Mouse (Mus musculus) cerebellum, adult 2 months (tissue): ENCODE results near the gene Lgals8.
"Not testable (repeated sequence)": the region's sequence is repeated elsewhere in the genome, so short reads cannot be mapped to it uniquely, and the experiment has no call there.

ENCODE experiments used
- CTCF ChIP-seq: fragments of 200-500 bp; IDR thresholded peaks from 2 replicates; pipeline ENCODE4 v1.5.1; 2011; ENCODE audit warnings: low read depth, mild to moderate bottlenecking, control low read depth, low read length, moderate library complexity, borderline replicate concordance; ENCODE audit not compliant: insufficient read depth
- POLR2A ChIP-seq: fragments of 200-500 bp; IDR thresholded peaks from 2 replicates; pipeline ENCODE4 v1.6.1; 2011; ENCODE audit warnings: low read length, control low read depth, borderline replicate concordance; ENCODE audit not compliant: insufficient read depth

GRCm38 (mm10) chr13:12464159-12464558 is 585 bp downstream of the Lgals8 start:
- not testable (repeated sequence) for TF ChIP-seq CTCF, POLR2A
